Mouse (Mus musculus) thymus, postnatal 25 days (tissue): Measurements from ENCODE around the gene 1700129C05Rik.

Source experiments
- DNase-seq: peaks from one replicate; pipeline ENCODE4 v3.0.0; 2022

Gene 1700129C05Rik

DNA sequence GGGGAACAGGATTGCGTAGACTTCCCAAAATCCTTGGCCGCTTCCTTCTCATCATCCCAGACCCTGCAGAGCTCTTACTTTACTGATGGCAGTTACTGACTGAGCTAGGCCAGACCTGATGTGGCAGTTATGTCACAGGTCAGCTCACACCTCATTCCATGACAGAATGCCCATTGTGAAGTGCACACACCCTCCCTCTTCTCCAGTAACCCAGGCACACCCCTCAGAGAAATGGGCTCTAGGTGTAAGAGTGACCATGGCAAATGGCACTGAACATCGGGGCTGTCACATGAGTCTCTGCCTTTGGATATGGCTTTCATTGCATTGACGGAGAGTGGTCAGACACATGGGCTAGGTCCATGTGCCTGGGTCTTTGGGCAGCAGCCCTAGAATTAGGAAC is at the start of gene 1700129C05Rik:
1700129C05Rik (minus strand) TSS at position 101 of the 400 bp plus-strand sequence.
- no peak for DNase-seq

DNA sequence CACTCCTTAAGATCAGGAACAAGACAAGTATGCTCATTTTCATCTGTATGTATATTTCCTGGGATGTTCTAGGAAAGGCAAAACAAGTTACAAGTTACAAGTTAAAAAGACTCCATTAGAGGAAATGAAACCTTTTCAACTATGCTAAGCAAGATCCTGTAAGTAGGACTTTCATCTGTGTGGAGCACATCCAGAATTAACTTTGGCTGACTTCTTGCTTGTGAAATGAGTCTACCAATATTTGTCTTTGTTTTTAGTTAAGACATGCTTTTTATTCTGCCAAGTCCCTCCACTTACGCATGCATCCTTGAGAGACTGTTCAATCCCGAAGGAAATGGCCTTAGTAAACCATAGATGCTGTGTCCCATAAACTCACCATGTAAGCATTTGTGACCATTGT is 43.4 kb upstream of the 1700129C05Rik start:
- DNase-seq: no peak

DNA sequence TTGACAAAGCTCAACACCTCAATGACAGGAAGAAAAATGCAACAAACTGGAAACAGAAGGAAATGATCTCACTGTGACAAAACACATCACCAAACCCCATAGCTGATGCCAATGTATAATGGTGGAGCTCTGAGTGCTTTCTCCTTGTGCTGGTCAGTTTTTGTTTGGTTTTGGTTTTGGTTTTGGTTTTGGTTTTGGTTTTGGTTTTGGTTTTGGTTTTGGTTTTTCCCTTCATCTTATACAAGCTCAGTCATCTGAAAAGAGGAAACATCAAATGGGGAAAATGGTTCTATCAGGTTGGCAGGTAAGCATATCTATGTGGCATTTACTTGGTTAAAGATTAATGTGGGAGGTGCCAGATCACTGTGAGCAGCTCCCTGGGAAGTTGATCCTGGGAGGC is 42.8 kb upstream of the 1700129C05Rik start:
- no peak for DNase-seq

DNA sequence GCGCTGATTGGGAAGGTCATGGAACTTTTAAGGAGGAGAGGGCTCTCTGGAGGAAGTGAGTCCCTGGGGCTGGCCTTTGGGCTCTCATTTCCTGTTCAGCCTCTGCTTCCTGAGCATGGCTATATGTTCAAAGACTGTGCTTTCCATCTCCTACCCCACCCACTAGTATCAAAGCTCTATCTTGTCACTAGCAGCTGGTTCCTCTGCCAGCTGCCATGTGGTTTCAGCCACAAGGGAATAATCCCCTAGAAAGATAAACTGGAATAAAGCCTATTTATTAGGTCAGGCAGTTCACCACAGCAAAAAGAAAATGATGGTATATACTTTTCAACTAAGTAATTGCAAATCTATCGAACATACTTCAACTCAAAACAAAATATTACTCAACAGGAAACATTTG is 40.0 kb upstream of the 1700129C05Rik start:
- no peak for DNase-seq

DNA sequence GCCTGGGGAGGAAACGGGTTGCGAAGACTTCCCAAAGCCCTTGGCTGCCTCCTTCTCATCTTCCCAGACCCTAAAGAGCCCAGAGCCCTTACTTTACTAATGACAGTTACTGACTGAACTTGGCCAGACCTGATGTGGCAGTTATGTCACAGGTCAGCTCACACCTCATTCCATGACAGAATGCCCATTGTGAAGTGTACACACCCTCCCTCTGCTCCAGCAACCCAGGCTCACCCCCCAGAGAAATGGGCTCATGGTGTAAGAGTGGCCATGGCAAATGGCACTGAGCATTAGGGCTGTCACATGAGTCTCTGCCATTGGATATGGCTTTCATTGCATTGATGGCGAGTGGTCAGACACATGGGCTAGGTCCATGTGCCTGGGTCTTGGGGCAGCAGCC is 36.0 kb upstream of the 1700129C05Rik start, which contains the start of gene Gm5142:
Gm5142 (minus strand) TSS at position 101 of the 400 bp plus-strand sequence.
- DNase-seq: no peak

DNA sequence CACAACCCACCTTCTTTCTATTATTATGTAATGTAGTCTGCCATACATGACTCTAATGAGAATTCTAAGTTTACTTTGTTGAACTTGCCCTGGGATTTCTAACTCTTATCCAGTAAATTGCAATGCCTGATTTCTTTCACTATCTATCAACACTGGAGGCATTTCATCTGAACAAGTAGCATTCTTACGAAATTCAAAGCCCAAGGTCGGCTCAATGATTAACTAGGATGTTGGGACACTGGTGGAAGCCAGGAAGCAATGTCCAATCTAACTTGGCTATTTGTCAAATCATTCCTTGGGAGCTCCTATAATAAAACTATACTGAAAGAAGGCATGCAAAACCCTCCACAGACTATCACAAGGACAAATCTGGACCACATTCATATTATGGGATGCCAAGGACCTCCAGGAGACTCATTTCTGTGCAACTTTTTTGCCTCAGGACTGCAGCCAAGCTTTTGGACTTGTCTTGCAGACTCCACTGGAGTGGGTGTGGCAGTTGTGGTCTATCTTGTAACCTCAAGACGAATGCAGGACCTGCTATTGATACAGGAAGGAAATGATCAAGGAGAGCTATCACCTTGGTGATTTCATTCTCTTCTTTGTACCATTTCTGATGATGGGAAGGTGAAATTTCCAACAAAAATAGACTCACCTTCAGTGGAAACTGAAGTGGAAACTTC is 14.5 kb upstream of the 1700129C05Rik start:
- no peak for DNase-seq

DNA sequence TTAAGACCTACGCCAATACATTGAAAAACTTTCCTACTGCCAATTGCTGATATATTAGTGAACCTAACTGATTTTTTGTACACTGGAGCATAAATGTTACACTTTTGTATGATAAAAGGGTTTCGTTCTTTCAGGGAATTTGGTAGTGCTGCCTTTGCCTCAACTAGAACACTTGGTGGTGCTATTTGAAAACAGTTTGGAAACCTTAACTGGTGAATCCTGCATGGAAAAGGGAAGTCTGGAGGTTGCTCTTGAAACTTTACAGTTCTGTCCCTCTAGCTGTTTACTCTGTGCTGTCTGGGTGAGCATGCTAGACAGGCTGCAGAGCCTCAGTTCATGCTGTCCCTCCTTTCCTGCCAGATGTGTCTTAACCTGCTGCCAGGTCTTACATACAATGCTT is 12.9 kb upstream of the 1700129C05Rik start:
- DNase-seq: no peak

DNA sequence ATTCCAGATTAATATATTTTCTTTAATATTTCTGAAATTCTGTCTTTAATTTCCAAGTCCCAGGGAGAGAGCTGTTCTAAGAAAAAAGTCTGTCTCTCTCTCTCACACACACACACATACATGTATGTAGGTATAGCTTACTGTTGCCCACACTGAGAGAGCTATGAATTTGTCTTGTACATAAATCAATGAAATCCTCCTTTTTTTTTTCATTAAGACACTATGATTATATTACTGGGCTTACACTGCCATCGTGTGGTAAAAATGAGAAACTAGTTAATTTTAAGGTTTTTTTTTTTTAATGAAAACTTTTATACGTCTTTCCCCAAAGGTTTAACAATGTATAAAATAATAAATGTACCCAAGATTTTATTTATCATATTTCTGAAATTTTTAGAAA is 28.4 kb downstream of the 1700129C05Rik start:
- DNase-seq: no peak

DNA sequence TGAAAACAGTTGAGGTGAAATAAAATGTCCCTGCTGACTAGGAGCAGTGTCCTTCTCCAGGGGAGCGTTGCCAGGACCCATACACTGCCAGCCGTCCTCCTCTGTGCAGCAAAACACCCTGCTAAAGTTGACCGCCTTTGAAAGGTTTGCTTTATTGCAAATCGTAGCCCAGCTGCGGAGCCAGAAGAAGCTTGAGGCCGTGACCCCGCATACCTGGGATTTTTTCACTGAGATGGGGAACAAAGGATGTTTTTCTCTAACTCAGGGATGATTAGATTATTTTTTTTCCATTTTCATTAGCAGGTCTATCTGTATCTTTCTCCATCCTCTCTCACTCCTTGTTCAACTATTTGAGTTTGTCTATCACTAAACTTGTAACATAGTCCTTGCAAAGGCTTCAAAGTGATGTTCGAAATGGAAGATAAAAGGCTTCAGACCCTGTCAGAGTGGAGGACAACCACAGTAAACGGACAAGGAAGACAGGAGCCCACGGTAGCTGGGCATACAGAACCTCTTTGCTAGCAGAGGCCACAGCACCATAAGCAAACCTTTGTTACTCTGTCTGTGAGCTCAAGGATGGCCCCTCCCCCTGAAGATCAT is 38.6 kb downstream of the 1700129C05Rik start:
- DNase-seq: no peak

DNA sequence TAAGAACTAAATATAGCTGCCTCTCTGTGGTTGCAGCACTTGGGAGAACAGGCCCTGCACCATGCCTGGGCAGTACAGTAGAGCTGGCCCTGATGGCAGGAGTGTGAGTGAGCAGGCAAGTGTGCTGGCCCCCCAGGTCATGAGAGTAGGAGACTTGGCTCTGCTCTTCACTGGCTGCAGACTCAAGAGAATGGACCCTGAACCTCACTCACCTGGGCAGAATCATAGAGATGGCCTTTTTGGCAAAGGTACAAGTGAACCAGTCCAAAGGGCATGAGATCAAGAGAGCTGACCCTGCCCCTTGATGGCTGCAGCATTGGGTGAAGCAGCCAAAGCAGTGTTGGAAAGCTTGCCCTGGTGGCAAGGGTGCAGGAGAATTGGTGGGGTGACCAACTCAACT is 49.1 kb downstream of the 1700129C05Rik start:
- no peak for DNase-seq

DNA sequence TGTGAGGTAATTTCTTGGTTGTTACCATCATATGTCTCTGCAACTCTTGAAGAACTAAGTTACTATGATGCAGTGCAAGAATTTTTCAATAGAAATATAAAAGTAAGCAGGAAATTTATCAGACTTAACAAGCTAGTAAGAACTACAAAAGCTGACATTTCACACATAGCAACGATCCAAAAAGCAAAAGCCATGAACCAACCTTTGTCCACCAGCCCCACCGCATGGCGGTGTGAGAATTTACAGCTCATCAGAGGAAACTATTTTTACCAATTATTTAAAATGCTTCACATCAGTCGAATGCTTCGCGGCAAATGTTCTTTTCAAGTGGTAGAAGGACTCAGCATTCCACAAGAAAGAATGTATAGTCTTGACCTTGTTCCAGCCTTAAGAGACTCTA is 58.3 kb downstream of the 1700129C05Rik start:
- DNase-seq: no peak
